Mouse (Mus musculus) CD8-positive naive resting alpha-beta T cell, adult 57 days (primary cell): ENCODE measurements around the gene Hus1b. TPM values are rescaled to one million over a fixed set of nuclear protein-coding genes. Genes with fewer than 3 reads are reported as not detected.

Experiments
- total RNA-seq: library from RNA; stranded (reverse); gene quantifications from one replicate; pipeline ENCODE4 v1.2.4, GENCODE M21; 2023

Gene Hus1b
- 2.5 TPM for total RNA-seq

DNA sequence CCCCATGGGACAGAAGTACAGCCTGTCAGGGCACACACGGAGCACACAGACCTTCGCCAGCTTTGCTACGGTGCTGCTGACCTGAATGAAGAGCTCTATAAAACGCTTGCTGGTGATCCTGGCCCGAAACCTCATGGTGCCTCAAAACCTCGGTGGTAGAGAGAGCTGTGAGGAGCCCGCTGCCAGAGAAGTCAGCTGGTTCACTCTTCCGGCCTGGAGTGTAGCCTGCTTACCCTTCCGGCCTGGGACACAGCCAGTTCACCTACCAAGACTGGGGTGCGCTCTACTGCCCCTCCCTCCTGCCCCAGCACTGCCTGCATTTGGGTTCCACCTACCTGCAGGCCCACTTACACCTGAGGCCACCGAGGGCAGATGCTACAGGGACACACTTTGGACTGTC lies at the start of gene Hus1b:
Gene Hus1b (minus strand): TSS at position 220 of the 400 bp plus-strand sequence.

DNA sequence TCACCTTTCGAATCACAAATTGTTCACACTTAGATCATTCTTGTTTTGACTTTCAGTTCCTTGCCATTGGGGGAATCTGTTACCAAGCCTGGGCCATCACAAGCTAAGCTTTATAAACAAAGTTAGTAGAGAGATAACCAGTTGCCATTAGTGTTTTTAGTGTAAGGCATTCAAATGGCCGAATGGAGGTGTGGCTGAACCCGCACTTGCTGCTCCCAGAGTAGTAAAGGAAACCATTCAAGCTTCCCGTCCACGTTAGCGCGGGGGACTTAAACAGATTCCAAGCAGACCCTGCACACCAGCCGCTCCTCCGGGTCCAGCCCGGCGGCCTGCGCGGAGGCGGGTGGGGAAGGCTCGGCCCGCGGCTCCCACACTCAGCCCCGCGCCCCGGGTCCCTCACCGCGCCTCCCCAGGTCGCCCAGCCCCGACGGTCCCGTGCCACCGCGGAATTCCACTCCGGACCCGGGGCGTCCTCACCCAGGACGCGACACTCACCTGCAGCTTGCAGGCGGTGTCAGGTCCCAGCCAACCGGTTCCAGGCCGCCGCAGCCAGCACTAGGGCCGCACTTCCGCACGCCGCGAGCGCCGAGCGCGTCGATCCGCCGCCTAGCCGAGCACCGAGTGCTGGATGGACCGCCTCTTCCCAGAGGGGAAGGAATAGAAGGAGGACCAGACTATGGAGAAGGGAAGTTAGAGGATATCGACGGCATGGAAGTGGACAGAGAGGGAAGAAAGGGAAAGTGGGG lies 26.1 kb upstream of the Hus1b start, which contains the start of the genes Exoc2 and Gm5447:
Gene Exoc2 (minus strand): TSS at position 593 of the 746 bp plus-strand sequence.
Gene Gm5447 (plus strand): TSS at position 704 of the 746 bp plus-strand sequence.

Other genes starting within 250 kb of the Hus1b start
- 61.1 TPM for gene Irf4, start 198.5 kb downstream of the Hus1b start, total RNA-seq
- 68.1 TPM for gene Exoc2, start 26.3 kb upstream of the Hus1b start, total RNA-seq
- not detected for gene Gm5447, start 26.4 kb upstream of the Hus1b start, total RNA-seq